Mouse (Mus musculus) bone marrow macrophage, adult 2 months (primary cell): ENCODE measurements around the gene Soga1. TPM values are rescaled to one million over a fixed set of nuclear protein-coding genes. Genes with fewer than 3 reads are reported as not detected.
A peak's percentile ranks its signal among the peaks of the same experiment; 100 is the strongest.

ENCODE experiments used
- H3K27ac ChIP-seq: 2 replicates; pipeline ENCODE4 v1.5.1; 2012; ENCODE audit warnings: low read depth, low read length; ENCODE audit not compliant: insufficient read depth
- H3K4me1 ChIP-seq: 2 replicates; pipeline ENCODE4 v1.6.1; 2012; ENCODE audit warnings: low read length; ENCODE audit not compliant: control insufficient read depth, insufficient read depth
- H3K4me3 ChIP-seq: 2 replicates; pipeline ENCODE4 v1.5.1; 2012; ENCODE audit warnings: mild to moderate bottlenecking, low read length, moderate library complexity; ENCODE audit not compliant: insufficient read depth
- CTCF ChIP-seq: IDR thresholded peaks from 2 replicates; pipeline ENCODE4 v1.5.1; 2012; ENCODE audit warnings: low read depth, mild to moderate bottlenecking, low read length, moderate library complexity
- POLR2A ChIP-seq: IDR thresholded peaks from 2 replicates; pipeline ENCODE4 v1.6.1; 2012; ENCODE audit warnings: mild to moderate bottlenecking, low read depth, low read length, borderline replicate concordance
- polyA plus RNA-seq: library from polyadenylated mRNA; stranded (reverse); fragments of >200 nt; gene quantifications from 2 replicates; pipeline ENCODE4 v1.2.4, GENCODE M21; 2012; ENCODE audit not compliant: missing spikeins, insufficient read depth, insufficient read length

Soga1 gene
- polyA plus RNA-seq, 1 experiment = 14.9 TPM

GRCm38 (mm10) chr2:157027106-157028008 lies 51.7 kb downstream of the Soga1 start:
- Histone ChIP-seq H3K4me3 (no peak overlapping the region), H3K27ac (no peak overlapping the region), H3K4me1 (no peaks in the 10 kb centered on the region)
- no peak for TF ChIP-seq POLR2A
- TF ChIP-seq CTCF = no peak

GRCm38 (mm10) chr2:157021156-157021555 lies 57.9 kb downstream of the Soga1 start:
- no peak overlapping the region for H3K4me3 ChIP-seq
- TF ChIP-seq POLR2A = no peak
- no peak for TF ChIP-seq CTCF
- H3K27ac ChIP-seq = no peak overlapping the region
- H3K4me1 ChIP-seq = no peaks in the 10 kb centered on the region

- TF ChIP-seq CTCF (no peak), POLR2A (no peak)
- Histone ChIP-seq H3K4me1 (no peaks in the 10 kb centered on the region), H3K4me3 (no peak overlapping the region), H3K27ac (no peak overlapping the region)
Measured at GRCm38 (mm10) chr2:157019228-157019627, 59.8 kb downstream of the Soga1 start.

GRCm38 (mm10) chr2:157016529-157017270 lies 62.4 kb downstream of the Soga1 start:
- Histone ChIP-seq H3K27ac (no peak overlapping the region), H3K4me3 (no peak overlapping the region), H3K4me1 (no peaks in the 10 kb centered on the region)
- TF ChIP-seq CTCF = no peak
- no peak for TF ChIP-seq POLR2A

GRCm38 (mm10) chr2:157012341-157012740 lies 66.7 kb downstream of the Soga1 start:
- Histone ChIP-seq H3K4me1 (peaks cover 19% of the 10 kb centered on the region), H3K27ac (no peak overlapping the region), H3K4me3 (no peak overlapping the region)
- no peak for TF ChIP-seq CTCF
- TF ChIP-seq POLR2A = no peak

GRCm38 (mm10) chr2:157010634-157011310 lies 68.3 kb downstream of the Soga1 start:
- Histone ChIP-seq H3K27ac (no peak overlapping the region), H3K4me1 (peaks cover 23% of the 10 kb centered on the region), H3K4me3 (no peak overlapping the region)
- TF ChIP-seq CTCF (no peak), POLR2A (no peak)

GRCm38 (mm10) chr2:157010121-157010520 lies 68.9 kb downstream of the Soga1 start:
- Histone ChIP-seq H3K27ac (no peak overlapping the region), H3K4me1 (peaks cover 25% of the 10 kb centered on the region), H3K4me3 (no peak overlapping the region)
- TF ChIP-seq POLR2A (no peak), CTCF (no peak)

GRCm38 (mm10) chr2:157008509-157008908 lies 70.5 kb downstream of the Soga1 start:
- no peak overlapping the region for H3K27ac ChIP-seq
- H3K4me1 ChIP-seq = peaks cover 25% of the 10 kb centered on the region
- TF ChIP-seq POLR2A (no peak), CTCF (no peak)
- H3K4me3 ChIP-seq = no peak overlapping the region

- 0 out of 2 replicates have a peak, but pooled peaks have one; percentile 17 for TF ChIP-seq CTCF
- TF ChIP-seq POLR2A = no peak
- Histone ChIP-seq H3K27ac (peak overlapping the region; percentile 1; the same call in 1 of the 2 replicates), H3K4me3 (peak overlapping the region; percentile 58), H3K4me1 (peaks cover 25% of the 10 kb centered on the region)
Measured at GRCm38 (mm10) chr2:157007234-157007596, 71.8 kb downstream of the Soga1 start.
